Mouse (Mus musculus): ENCODE results near the gene Fermt2. TPM values are rescaled to one million over a fixed set of nuclear protein-coding genes. Genes with fewer than 3 reads are reported as not detected.
"Not testable (repeated sequence)": the region's sequence is repeated elsewhere in the genome, so short reads cannot be mapped to it uniquely, and the experiment has no call there.

Fermt2 gene
- polyA plus RNA-seq, 1 experiment = 16.9 TPM

GRCm38 (mm10) chr14:45528861-45529260 lies 1.1 kb downstream of the Fermt2 start:
- WGBS = 4% methylated on average over 13 of the region's 13 CpGs
- no peak for DNase-seq (ENCODE audit: low read depth, low spot score)

DNA sequence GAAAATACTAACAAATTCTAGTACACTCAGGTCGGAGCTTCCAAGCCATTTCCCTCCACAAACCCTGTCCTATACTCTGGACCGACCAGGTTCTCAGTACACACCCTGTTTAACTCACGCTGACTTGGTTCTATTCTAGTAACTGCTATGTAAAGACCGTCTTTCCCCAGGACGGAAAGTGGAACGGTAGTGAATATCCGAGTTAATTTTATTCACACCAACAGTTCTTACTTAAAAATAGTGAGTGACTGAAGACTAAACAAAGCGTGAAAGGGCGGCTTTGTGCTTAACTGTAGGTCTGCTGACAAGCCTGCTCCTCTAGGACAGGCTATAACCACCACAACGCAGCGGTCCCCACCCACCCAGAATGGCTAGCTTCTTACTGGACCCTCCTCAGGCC lies 14.1 kb downstream of the Fermt2 start:
- DNase-seq (ENCODE audit: low read depth, low spot score) = no peak
- 73% methylated on average over 11 of the region's 11 CpGs for WGBS

GRCm38 (mm10) chr14:45510787-45511186 lies 19.1 kb downstream of the Fermt2 start:
- DNase-seq (ENCODE audit: low read depth, low spot score) = no peak
- WGBS = 42% methylated on average over 4 of the region's 4 CpGs

- DNase-seq (ENCODE audit: low read depth, low spot score) = no peak
- WGBS = 44% methylated on average over 4 of the region's 4 CpGs
Observed at GRCm38 (mm10) chr14:45507923-45508322, 22.0 kb downstream of the Fermt2 start.

DNA sequence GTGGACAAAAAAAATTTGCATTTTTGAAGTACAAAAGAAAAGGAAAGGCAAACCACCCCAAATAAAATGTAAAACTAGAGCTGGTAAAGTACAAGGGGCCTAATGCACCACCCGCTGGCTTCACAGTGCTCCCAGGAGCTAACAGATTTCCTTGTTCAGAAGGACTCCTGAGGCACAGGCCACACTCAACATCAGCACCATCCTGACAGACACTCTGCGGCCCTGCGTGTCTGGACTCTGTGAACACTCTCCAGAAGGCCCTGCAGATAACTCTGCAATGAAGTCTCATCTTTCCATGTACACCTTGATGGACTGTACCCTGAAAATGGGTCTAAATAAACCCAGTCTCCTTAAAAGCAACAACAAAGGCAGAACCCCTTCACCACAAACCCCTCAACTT lies 22.5 kb downstream of the Fermt2 start:
- DNase-seq (ENCODE audit: low read depth, low spot score) = no peak
- 64% methylated on average over 3 of the region's 3 CpGs for WGBS

DNA sequence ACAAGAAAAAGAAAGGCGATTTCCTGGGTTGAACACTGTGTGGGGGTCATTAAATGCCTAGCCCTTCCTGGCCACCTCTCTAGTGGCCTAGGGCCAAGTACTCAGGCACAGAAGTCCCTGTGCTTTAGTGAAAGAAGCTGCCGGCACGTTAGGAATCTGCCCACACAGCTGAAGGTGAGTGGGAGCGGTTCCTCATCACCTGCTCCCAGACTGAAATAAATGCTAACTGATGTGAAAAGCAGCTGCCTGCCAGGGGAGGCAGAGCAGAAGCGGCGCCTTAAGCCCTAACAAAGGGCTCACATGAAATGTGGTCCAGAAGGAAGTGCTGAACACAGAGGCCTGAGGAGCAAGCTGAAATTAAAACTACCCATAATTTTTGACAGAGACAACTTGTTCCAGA lies 22.9 kb downstream of the Fermt2 start:
- no peak for DNase-seq (ENCODE audit: low read depth, low spot score)
- WGBS = 18% methylated on average over 6 of the region's 6 CpGs

DNA sequence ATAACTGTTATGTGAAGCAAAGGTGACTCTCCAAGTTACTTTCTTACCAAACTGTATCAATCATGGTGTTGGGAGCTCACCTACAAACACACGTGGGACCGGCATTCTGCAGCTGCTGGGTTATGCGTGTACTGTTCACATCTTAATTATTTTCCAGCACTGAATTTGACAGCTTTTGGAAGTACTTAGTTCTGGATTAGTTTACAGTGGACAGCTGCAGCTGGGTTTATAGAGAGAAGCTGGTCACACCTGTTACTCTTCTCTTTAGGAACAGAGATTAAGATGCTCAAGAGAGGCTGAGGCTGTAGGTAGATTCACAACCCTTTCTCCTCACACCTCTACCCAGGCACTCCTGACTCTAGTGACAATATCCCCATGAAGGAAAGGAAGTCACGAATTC lies 23.8 kb downstream of the Fermt2 start:
- WGBS = 82% methylated on average over 4 of the region's 4 CpGs
- no peak for DNase-seq (ENCODE audit: low read depth, low spot score)

DNA sequence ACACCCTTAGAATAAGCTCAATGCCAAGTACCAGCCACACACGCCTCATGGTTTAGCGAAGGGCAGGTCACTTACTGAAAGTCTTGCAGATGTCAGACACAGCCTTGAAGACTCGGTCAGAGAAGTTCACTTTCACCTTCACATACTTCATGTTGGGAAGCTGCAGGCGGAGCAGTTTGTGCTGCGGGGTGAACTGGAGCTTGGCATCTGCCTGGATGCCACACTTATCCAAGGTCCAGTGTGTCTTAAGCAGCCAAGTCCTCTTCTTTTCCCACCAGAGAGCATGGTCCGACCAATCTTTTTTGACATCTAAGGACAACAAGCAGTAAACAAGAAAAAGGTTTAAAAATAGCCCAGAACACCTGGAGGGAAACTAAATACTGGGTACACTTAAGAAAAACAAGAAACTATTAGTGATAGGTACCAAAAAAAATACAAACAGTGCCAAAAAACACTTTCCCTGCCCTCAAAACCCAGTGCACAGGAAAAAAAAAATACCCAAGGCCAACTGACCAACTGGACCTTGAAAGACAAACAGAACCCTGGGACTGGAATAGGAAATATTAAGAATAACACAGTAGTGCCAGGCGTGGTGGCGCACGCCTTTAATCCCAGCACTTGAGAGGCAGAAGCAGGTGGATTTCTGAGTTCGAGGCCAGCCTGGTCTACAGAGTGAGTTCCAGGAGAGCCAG lies 25.4 kb downstream of the Fermt2 start:
- WGBS = 77% methylated on average over 10 of the region's 10 CpGs
- no peak for DNase-seq (ENCODE audit: low read depth, low spot score)

- no peak for DNase-seq (ENCODE audit: low read depth, low spot score)
- whole genome bisulfite sequencing = 57% methylated on average over 3 of the region's 3 CpGs
Observed at GRCm38 (mm10) chr14:45503934-45504333, 26.0 kb downstream of the Fermt2 start.

- WGBS = 83% methylated on average over 11 of the region's 11 CpGs
- DNase-seq (ENCODE audit: low read depth, low spot score) = no peak
Observed at GRCm38 (mm10) chr14:45500052-45500451, 29.9 kb downstream of the Fermt2 start.

DNA sequence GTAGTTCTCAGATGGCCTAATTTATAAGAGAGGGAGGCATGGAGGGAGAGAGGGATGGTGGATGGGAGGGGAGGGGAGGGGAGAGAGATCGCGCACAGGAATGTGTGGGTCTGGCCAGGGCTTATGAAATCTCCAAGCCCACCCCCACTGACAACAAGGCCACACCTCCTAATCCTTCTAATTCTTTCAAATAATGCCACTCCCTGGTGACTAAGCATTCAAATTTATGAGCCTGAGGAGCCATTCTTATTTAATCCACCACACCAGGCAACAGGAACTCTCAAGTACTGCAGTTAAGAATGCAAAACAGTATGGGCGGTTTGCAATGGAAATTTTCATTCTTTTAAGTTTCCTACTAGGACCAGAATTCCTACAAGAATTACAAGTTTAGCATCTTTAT lies 32.8 kb downstream of the Fermt2 start:
- DNase-seq (ENCODE audit: low read depth, low spot score) = no peak
- 89% methylated on average over 3 of the region's 3 CpGs for WGBS

DNA sequence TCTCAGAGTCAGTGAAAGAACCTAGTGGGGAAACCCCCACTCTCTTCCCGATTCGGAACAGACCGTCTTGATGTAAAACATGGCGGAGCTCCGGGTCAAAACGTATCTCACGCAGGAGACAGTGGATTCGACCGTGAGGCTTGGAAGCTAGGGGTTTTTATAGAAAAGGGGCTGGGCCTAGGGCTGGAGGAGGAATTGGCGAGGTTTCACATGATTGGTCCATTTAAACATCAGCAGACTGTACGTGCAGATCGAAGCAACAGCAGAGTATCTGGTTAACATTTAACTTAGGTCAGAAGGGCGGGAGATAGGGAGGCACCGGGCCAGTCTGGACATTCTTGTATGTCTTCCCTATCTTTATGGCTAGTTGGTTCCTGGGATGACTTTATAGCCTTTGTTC lies 34.1 kb downstream of the Fermt2 start:
- WGBS = 80% methylated on average over 14 of the region's 14 CpGs
- not testable (repeated sequence) for DNase-seq (ENCODE audit: low read depth, low spot score)

DNA sequence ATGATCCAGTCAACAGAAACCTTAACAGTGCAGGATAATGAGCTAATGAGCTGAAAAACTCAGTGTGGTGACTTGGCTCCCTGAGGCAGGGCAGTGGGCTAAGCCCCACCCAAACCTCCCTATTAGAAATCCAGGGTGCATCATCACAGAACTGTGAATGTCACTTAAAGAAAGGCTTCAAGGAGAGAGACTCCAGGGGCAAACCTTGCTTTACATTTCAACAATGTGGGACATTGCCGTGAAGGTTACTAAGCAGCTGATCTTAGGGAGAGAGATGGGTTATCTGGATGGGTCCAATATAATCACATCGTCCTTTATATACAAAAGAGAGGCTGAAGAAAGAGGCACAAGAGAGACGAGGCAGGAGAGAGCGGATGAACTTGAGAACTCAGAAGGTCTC lies 36.0 kb downstream of the Fermt2 start:
- no peak for DNase-seq (ENCODE audit: low read depth, low spot score)
- WGBS = 92% methylated on average over 4 of the region's 4 CpGs

- DNase-seq (ENCODE audit: low read depth, low spot score) = no peak
- 87% methylated on average over 4 of the region's 4 CpGs for WGBS
Observed at GRCm38 (mm10) chr14:45492668-45493067, 37.2 kb downstream of the Fermt2 start.

- 59% methylated on average over 4 of the region's 4 CpGs for WGBS
- no peak for DNase-seq (ENCODE audit: low read depth, low spot score)
Observed at GRCm38 (mm10) chr14:45492038-45492437, 37.9 kb downstream of the Fermt2 start.

DNA sequence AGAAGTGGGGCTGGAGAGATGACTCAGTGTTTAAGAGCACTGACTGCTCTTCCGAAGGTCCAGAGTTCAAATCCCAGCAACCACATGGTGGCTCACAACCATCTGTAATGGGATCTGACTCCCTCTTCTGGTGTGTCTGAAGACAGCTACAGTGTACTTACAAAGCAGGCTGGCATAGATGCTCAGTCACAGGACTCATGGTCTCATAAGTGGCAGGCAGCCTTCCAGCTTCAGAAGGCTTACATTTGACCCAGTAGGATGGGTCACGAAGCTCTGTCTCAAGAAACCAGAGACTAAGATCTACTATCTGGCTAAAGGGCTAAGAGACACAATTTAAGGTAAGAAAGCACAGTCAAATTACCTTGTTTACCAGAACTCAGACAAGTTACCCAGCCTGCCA lies 42.7 kb downstream of the Fermt2 start:
- DNase-seq (ENCODE audit: low read depth, low spot score) = not testable (repeated sequence)
- WGBS = 74% methylated on average over 2 of the region's 2 CpGs

- not testable (repeated sequence) for DNase-seq (ENCODE audit: low read depth, low spot score)
- 81% methylated on average over 11 of the region's 11 CpGs for WGBS
Observed at GRCm38 (mm10) chr14:45483361-45483760, 46.6 kb downstream of the Fermt2 start.

- DNase-seq (ENCODE audit: low read depth, low spot score) = no peak
- WGBS = 49% methylated on average over 9 of the region's 9 CpGs
Observed at GRCm38 (mm10) chr14:45478977-45479806, 50.7 kb downstream of the Fermt2 start.

GRCm38 (mm10) chr14:45478515-45478914 lies 51.4 kb downstream of the Fermt2 start:
- 30% methylated on average over 3 of the region's 3 CpGs for WGBS
- no peak for DNase-seq (ENCODE audit: low read depth, low spot score)

GRCm38 (mm10) chr14:45477651-45478050 lies 52.3 kb downstream of the Fermt2 start:
- WGBS = 28% methylated on average over 8 of the region's 8 CpGs
- no peak for DNase-seq (ENCODE audit: low read depth, low spot score)

DNA sequence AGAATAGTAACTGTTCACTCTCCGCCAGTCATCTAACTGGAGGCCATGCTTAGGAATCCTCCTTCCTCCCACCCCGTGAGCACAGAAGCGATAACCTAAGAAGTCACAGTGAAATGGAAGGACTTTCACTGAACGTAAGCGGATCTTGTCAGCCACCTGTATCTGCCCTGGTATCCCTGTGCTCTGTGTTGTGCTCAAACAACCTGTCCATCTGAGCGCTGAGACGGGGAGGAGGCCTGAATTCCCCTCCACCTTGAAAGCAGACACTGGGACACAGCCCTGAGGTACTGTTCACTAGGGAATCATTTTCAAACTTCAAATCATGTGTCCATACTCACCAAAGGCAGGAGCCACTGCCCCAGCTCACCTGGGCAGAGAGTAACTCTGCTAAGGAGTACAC lies 52.9 kb downstream of the Fermt2 start:
- 90% methylated on average over 7 of the region's 7 CpGs for WGBS
- DNase-seq (ENCODE audit: low read depth, low spot score) = no peak
